Mouse (Mus musculus): ENCODE measurements around the gene Zfp46.

- TF ChIP-seq POLR2A (IDR thresholded peaks at IDR 0.05; ENCODE audit: control insufficient read depth in 1 of 2, insufficient read depth in 1 of 2, low read depth in 1 of 2, low read length in 2 of 2, poor library complexity in 1 of 2) (peak in 1 of 2 experiments; percentile 42; a peak in 1 of 4 replicates), GATA1 (IDR thresholded peaks at IDR 0.05; ENCODE audit: low read depth, low read length) (no peak), ELF1 (IDR thresholded peaks at IDR 0.05; ENCODE audit: low read depth, low read length) (peak; percentile 84), CHD1 (IDR thresholded peaks at IDR 0.05; ENCODE audit: low read depth, low read length) (no peak), CTCF (IDR thresholded peaks at IDR 0.05 in 2 of 3, conservative IDR thresholded peaks at IDR 0.05 in 1 of 3; ENCODE audit: control insufficient read depth in 1 of 3, insufficient read depth in 1 of 3, low read depth in 2 of 3, low read length in 3 of 3, poor library complexity in 1 of 3, severe bottlenecking in 1 of 3) (no peak), ZNF384 (IDR thresholded peaks at IDR 0.05; ENCODE audit: low read depth, low read length) (0 out of 2 replicates have a peak, but pooled peaks have one; percentile 44), RCOR1 (IDR thresholded peaks at IDR 0.05; ENCODE audit: low read depth, low read length) (no peak), USF1 (IDR thresholded peaks at IDR 0.05; ENCODE audit: low read depth, low read length) (peak; percentile 35; the same call in 1 of the 2 replicates), ETS1 (IDR thresholded peaks at IDR 0.05; ENCODE audit: low read depth, low read length) (no peak)
Observed at GRCm38 (mm10) chr4:136285348-136285810, 896 bp downstream of the Zfp46 start.

All from MEL (cell line).